Mouse (Mus musculus) forebrain, embryonic 11.5 days (tissue): Measurements from ENCODE around the gene Gm42421. TPM values are rescaled to one million over a fixed set of nuclear protein-coding genes. Genes with fewer than 3 reads are reported as not detected.

Experiments used
- ATAC-seq: fragments of 200-750 bp; cut with Nextera tagmentation; replicated peaks from 2 replicates; pipeline ENCODE4 v1.8.0; 2017; ENCODE audit warnings: moderate TSS enrichment; ENCODE audit not compliant: low FRiP score
- DNase-seq: peaks from one replicate; pipeline ENCODE4 v3.0.0-alpha.2; 2017; ENCODE audit warnings: low spot score
- H3K27ac ChIP-seq: fragments of 300-500 bp; sonication (generic); 2 replicates; pipeline ENCODE4 v1.5.1; 2014; ENCODE audit warnings: low read depth, low read length
- H3K27me3 ChIP-seq: fragments of 300-500 bp; sonication (generic); 2 replicates; pipeline ENCODE4 v1.6.1; 2014; ENCODE audit warnings: mild to moderate bottlenecking, low read length, mixed read lengths; ENCODE audit not compliant: control insufficient read depth, insufficient read depth
- H3K36me3 ChIP-seq: fragments of 300-500 bp; sonication (generic); 2 replicates; pipeline ENCODE4 v1.6.1; 2014; ENCODE audit warnings: mild to moderate bottlenecking, low read length, moderate library complexity, mixed read lengths; ENCODE audit not compliant: control insufficient read depth, insufficient read depth
- H3K4me1 ChIP-seq: fragments of 300-500 bp; sonication (generic); replicated peaks from 2 replicates; pipeline ENCODE4 v1.6.1; 2014; ENCODE audit warnings: low read length, mixed read lengths; ENCODE audit not compliant: control insufficient read depth, insufficient read depth
- H3K4me2 ChIP-seq: fragments of 300-500 bp; sonication (generic); 2 replicates; pipeline ENCODE4 v1.6.1; 2014; ENCODE audit warnings: low read depth, mild to moderate bottlenecking, low read length, moderate library complexity, mixed read lengths; ENCODE audit not compliant: severe bottlenecking
- H3K4me3 ChIP-seq: fragments of 300-500 bp; sonication (generic); 2 replicates; pipeline ENCODE4 v1.5.1; 2014; ENCODE audit warnings: low read depth, low read length
- H3K9ac ChIP-seq: fragments of 300-500 bp; sonication (generic); 2 replicates; pipeline ENCODE4 v1.6.1; 2014; ENCODE audit warnings: low read length
- H3K9me3 ChIP-seq: fragments of 300-500 bp; sonication (generic); 2 replicates; pipeline ENCODE4 v1.6.1; 2016; ENCODE audit warnings: low read length, mixed read lengths; ENCODE audit not compliant: control insufficient read depth
- WGBS: fragments of 180-500 bp; shearing (Covaris S2); extraction: QIAGEN DNeasy Blood & Tissue Kit; methylation state at CpG from one replicate; pipeline ENCODE4 v1.1.7; 2014; 5-methylcytosine and 5-hydroxymethylcytosine counted together
- polyA plus RNA-seq: library from polyadenylated mRNA; unstranded; fragments of >200 nt; fragmentation: Nextera tagmentation; extraction: Ambion mirVana; gene quantifications from 2 replicates; pipeline ENCODE4 v1.2.1, GENCODE M21; 2014

The Gm42421 gene
- polyA plus RNA-seq, 1 experiment from 2014 or later, result 1.4 TPM

- whole genome bisulfite sequencing, result 95% methylated on average over 12 of the region's 12 CpGs
- Histone ChIP-seq H3K27me3 (no peaks in the 10 kb centered on the region), H3K27ac (no peak overlapping the region), H3K9me3 (no peaks in the 10 kb centered on the region), H3K9ac (no peak overlapping the region), H3K4me1 (no peaks in the 10 kb centered on the region), H3K4me2 (no peak overlapping the region), H3K36me3 (peaks cover 7% of the 10 kb centered on the region), H3K4me3 (no peak overlapping the region)
- ATAC-seq (no peak), DNase-seq (no peak)
Observed at GRCm38 (mm10) chr5:143930656-143931055, 2.7 kb downstream of the Gm42421 start.

GRCm38 (mm10) chr5:143931863-143932580 lies 4.0 kb downstream of the Gm42421 start:
- Histone ChIP-seq H3K4me3 (no peak overlapping the region), H3K4me1 (no peaks in the 10 kb centered on the region), H3K9me3 (no peaks in the 10 kb centered on the region), H3K4me2 (no peak overlapping the region), H3K27ac (no peak overlapping the region), H3K9ac (no peak overlapping the region), H3K27me3 (no peaks in the 10 kb centered on the region), H3K36me3 (peaks cover 5% of the 10 kb centered on the region; the same call in 1 of the 2 replicates)
- WGBS, result 86% methylated on average over 6 of the region's 6 CpGs
- DNase-seq, result no peak
- ATAC-seq, result no peak

GRCm38 (mm10) chr5:143932831-143933230 lies 4.9 kb downstream of the Gm42421 start, which contains the start of gene Rsph10b:
Gene Rsph10b, plus strand, starts transcription at chr5:143933035.
- WGBS, result 15% methylated on average over 8 of the region's 8 CpGs
- H3K4me2 ChIP-seq, result peak within 1 kb of the TSS; percentile 35; the same call in 1 of the 2 replicates
- no peak within 1 kb of the TSS for H3K9ac ChIP-seq
- DNase-seq, result peak; percentile 52
- no peaks in the 10 kb centered on the region for H3K9me3 ChIP-seq
- no peak within 1 kb of the TSS for H3K4me3 ChIP-seq
- peaks cover 5% of the 10 kb centered on the region; the same call in 1 of the 2 replicates for H3K36me3 ChIP-seq
- no peaks in the 10 kb centered on the region for H3K27me3 ChIP-seq
- H3K4me1 ChIP-seq, result no peaks in the 10 kb centered on the region
- peak; percentile 30; the same call in 1 of the 2 replicates for ATAC-seq
- no peak within 1 kb of the TSS for H3K27ac ChIP-seq

- no peak for DNase-seq
- ATAC-seq, result no peak
- peaks cover 5% of the 10 kb centered on the region; the same call in 1 of the 2 replicates for H3K36me3 ChIP-seq
- no peaks in the 10 kb centered on the region for H3K27me3 ChIP-seq
- H3K9ac ChIP-seq, result no peak overlapping the region
- H3K4me3 ChIP-seq, result no peak overlapping the region
- no peaks in the 10 kb centered on the region for H3K9me3 ChIP-seq
- H3K4me1 ChIP-seq, result no peaks in the 10 kb centered on the region
- H3K4me2 ChIP-seq, result no peak overlapping the region; the same call in 1 of the 2 replicates
- no peak overlapping the region for H3K27ac ChIP-seq
- 88% methylated on average over 11 of the region's 11 CpGs for WGBS
Observed at GRCm38 (mm10) chr5:143933414-143933813, 5.4 kb downstream of the Gm42421 start.

- Histone ChIP-seq H3K9ac (no peak overlapping the region), H3K9me3 (no peaks in the 10 kb centered on the region), H3K4me2 (no peak overlapping the region), H3K27ac (no peak overlapping the region), H3K27me3 (no peaks in the 10 kb centered on the region), H3K4me1 (no peaks in the 10 kb centered on the region), H3K36me3 (peaks cover 5% of the 10 kb centered on the region; the same call in 1 of the 2 replicates), H3K4me3 (no peak overlapping the region)
- ATAC-seq (no peak), DNase-seq (no peak)
- 88% methylated on average over 1 of the region's 1 CpGs for WGBS
Observed at GRCm38 (mm10) chr5:143933875-143934274, 5.9 kb downstream of the Gm42421 start.

GRCm38 (mm10) chr5:143936156-143936555 lies 8.2 kb downstream of the Gm42421 start:
- H3K4me3 ChIP-seq, result no peak overlapping the region
- H3K36me3 ChIP-seq, result no peaks in the 10 kb centered on the region
- H3K27ac ChIP-seq, result no peak overlapping the region
- no peak overlapping the region for H3K4me2 ChIP-seq
- DNase-seq, result no peak
- ATAC-seq, result no peak
- H3K27me3 ChIP-seq, result no peaks in the 10 kb centered on the region
- H3K9me3 ChIP-seq, result no peaks in the 10 kb centered on the region
- H3K4me1 ChIP-seq, result no peaks in the 10 kb centered on the region
- no peak overlapping the region for H3K9ac ChIP-seq
- WGBS, result 91% methylated on average over 9 of the region's 9 CpGs

GRCm38 (mm10) chr5:143941588-143941987 lies 13.6 kb downstream of the Gm42421 start:
- no peaks in the 10 kb centered on the region for H3K27me3 ChIP-seq
- 22% methylated on average over 10 of the region's 10 CpGs for WGBS
- no peak overlapping the region for H3K4me3 ChIP-seq
- DNase-seq, result no peak
- no peak overlapping the region for H3K4me2 ChIP-seq
- ATAC-seq, result no peak
- no peaks in the 10 kb centered on the region for H3K4me1 ChIP-seq
- H3K9ac ChIP-seq, result no peak overlapping the region
- no peak overlapping the region for H3K27ac ChIP-seq
- no peaks in the 10 kb centered on the region for H3K36me3 ChIP-seq
- no peaks in the 10 kb centered on the region for H3K9me3 ChIP-seq

GRCm38 (mm10) chr5:143943231-143944125 lies 15.5 kb downstream of the Gm42421 start:
- 90% methylated on average over 14 of the region's 14 CpGs for WGBS
- DNase-seq (no peak), ATAC-seq (no peak)
- Histone ChIP-seq H3K27me3 (no peaks in the 10 kb centered on the region), H3K27ac (no peak overlapping the region), H3K4me2 (no peak overlapping the region), H3K4me3 (no peak overlapping the region), H3K9ac (no peak overlapping the region), H3K9me3 (no peaks in the 10 kb centered on the region), H3K36me3 (no peaks in the 10 kb centered on the region), H3K4me1 (no peaks in the 10 kb centered on the region)
